Mouse (Mus musculus) hematopoietic stem cell, adult 5-6 weeks (primary cell): Measurements from ENCODE around the gene Rhno1. TPM values are rescaled to one million over a fixed set of nuclear protein-coding genes. Genes with fewer than 3 reads are reported as not detected.
A peak's percentile ranks its signal among the peaks of the same experiment; 100 is the strongest.

Experiments
- ATAC-seq, 2 experiments: fragments of 125-278 bp in 1 of 2; replicated peaks in 1 of 2; 2 replicates each; pipeline ENCODE4 v1.8.0; 2016 to 2017; ENCODE audit warnings: inconsistent platforms in 2 of 2, mild to moderate bottlenecking in 2 of 2, moderate number of reproducible peaks in 2 of 2, low read depth in 1 of 2, moderate TSS enrichment in 1 of 2; ENCODE audit not compliant: low FRiP score in 2 of 2, poor library complexity in 2 of 2, severe bottlenecking in 2 of 2, insufficient read depth in 1 of 2, low TSS enrichment in 1 of 2
- total RNA-seq: library from RNA; stranded (forward); fragments of 172-1452, 232-1000 nt; gene quantifications from 2 replicates; pipeline ENCODE4 v1.2.3, GENCODE M21; 2017

Rhno1 gene
- 49.2 and 50.2 TPM in 2 replicates for total RNA-seq

DNA sequence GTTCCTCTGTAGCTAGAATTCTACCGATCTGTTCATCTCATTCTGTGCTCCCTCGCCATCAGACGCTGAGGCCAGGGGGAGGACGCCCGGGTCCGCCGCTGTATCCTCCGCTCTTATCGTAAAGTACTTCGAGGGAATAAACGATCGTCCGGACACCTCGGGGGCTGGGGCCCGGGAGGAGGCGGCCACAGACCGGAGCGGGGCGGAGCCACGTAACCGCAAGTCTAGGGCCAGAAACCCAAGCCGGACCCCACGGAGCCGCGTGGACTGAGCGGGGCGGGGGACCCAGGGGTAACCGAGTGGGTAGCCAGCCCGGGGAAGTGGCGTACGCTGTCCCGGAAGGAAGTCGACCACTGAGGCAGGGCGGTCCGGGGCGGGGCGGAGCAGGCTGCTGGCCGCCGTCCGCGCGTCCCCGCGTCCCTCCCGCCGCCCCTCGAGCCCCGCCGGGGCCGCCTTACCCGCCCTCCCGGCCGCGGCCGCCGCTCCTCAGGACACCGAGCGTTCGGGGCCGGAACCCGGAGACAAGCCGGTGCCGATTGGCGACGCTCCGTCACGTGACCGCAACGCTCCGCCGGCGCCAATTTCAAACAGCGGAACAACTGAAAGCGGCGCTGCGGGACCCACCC is at the start of gene Rhno1, which contains the start of gene Foxm1:
Gene Rhno1 (minus strand): TSS at position 531 of the 626 bp plus-strand sequence.
Gene Foxm1 (plus strand): TSS at position 587 of the 626 bp plus-strand sequence.
- peak; percentile 62 to 75 for ATAC-seq

GRCm38 (mm10) chr6:128411115-128411514 is 48.4 kb upstream of the Rhno1 start:
- ATAC-seq, result peak; percentile 60 to 84; a peak in 3 of 4 replicates

DNA sequence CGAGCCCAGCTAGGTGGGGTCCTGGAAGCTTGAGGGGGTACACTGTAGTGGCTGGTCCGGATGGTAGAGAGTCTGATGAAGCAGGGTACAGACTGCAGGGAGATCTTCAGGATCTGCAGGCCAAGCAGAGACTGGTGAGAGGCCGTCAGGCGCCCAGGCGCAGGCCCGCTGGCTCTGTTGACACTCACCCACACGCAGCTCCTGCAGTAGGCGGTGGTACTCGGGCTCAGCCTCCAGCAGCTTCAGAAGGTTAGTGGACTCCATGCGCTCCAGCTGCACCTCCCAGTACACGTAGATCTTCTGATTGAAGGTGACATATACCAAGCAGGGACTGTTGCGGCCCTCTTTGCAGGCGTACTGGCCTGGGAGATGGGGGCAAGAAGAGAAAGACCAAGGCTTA is 47.6 kb upstream of the Rhno1 start:
- no peak for ATAC-seq

DNA sequence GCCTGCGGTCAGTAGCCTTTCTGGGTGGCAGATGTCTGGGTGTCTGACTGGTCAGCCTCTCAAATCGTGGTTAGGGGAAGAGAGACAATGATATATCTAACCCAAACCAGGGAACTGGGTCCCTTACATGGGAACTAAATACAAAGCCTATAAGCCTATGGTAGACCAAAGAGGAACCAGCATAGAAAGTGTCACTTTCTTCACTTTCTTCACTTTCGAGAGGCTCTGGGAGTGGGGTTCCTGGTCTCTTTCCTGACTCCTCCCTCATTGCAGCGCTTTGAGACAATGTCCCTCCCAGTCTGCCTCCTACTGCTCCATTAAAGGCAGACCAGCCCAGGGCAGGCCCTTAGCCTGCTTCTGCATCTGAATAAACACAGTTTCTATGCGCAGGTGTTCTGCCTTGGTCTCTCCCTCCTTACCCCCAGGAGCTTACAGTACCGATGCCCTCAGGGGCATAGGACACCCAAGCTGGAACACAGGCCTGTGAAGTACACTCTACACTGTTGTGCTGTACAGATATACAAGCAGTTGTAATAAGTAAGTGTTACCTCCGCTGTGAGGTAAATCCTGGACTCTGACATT is 45.9 kb upstream of the Rhno1 start:
- no peak for ATAC-seq

GRCm38 (mm10) chr6:128404708-128405107 is 42.0 kb upstream of the Rhno1 start:
- peak; percentile 79 to 81 for ATAC-seq

- ATAC-seq, result no peak
Observed at GRCm38 (mm10) chr6:128399421-128400185, 36.9 kb upstream of the Rhno1 start.

GRCm38 (mm10) chr6:128398996-128399395 is 36.3 kb upstream of the Rhno1 start, which contains the start of gene Nrip2:
Nrip2 (plus strand) TSS chr6:128399296.
- ATAC-seq, result no peak

- no peak for ATAC-seq
Observed at GRCm38 (mm10) chr6:128397574-128398261, 35.0 kb upstream of the Rhno1 start.

- ATAC-seq, result no peak
Observed at GRCm38 (mm10) chr6:128390683-128391082, 28.0 kb upstream of the Rhno1 start.

DNA sequence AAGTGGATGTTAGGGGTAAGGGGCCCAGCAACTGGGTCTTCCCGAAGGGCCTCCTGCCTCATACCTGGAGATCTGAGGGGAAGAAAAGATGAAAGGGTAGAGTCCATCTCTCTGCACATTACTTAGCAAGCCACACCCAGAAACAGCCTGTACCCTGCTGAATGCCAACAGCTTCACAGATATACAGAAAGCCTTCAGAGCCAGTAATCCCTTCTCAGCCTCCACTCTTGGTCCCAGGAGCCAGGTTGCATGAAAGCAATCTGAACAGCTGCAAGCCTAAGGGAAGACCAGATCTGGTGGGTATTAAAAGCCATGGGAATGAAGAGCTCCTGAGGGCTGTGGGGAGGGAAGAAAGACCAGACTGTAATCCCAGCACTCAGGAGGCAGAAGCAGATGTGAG is 26.5 kb upstream of the Rhno1 start:
- no peak for ATAC-seq

DNA sequence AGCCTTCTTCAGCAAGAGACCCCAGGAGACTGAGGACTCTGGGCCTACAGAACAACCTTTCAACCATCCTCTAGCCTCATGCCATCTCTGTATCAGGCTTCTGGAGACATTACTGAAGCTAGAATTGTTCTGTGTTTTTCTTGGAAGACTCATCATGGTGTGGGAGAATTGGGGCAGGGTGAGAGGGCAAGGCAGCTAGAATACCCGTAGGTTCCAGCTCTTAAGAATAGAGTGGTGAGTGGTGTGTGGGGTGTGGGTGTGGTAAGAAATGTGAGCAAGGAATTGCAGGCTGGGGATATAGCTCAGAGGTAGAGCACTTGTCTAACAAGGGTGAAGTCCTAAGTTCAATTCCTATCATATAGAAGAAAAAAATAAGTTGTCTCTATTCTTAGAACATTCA is 22.3 kb upstream of the Rhno1 start:
- no peak for ATAC-seq

GRCm38 (mm10) chr6:128383752-128384151 is 21.0 kb upstream of the Rhno1 start:
- ATAC-seq, result 0 out of 4 replicates have a peak, but pooled peaks of 1 of the 2 experiments have one; percentile 41

- no peak for ATAC-seq
Observed at GRCm38 (mm10) chr6:128381254-128381653, 18.5 kb upstream of the Rhno1 start.

DNA sequence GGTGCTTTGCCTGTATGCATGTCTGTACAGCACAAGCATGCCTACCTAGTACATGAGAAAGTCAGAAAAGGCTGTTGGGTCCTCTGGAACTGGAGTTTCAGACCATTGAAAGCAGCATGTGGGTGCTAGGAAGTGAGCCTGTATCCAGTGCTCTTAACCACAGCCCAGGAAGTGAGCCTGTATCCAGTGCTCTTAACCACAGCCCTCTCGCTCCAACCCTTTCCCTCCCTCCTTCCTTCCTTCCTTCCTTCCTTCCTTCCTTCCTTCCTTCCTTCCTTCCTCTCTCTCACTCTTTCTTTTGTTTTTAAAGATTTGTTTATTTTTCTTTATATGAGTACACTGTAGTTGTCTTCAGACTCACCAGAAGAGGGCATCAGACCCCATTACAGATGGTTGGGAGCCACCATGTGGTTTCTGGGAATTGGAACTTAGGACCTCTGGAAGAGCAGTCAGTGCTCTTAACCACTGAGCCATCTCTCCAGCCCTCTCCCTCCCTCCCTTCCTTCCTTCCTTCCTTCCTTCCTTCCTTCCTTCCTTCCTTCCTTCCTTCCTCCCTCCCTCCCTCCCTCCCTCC is 18.0 kb upstream of the Rhno1 start:
- peak in 1 of 2 experiments; percentile 37; a peak in 1 of 4 replicates for ATAC-seq

DNA sequence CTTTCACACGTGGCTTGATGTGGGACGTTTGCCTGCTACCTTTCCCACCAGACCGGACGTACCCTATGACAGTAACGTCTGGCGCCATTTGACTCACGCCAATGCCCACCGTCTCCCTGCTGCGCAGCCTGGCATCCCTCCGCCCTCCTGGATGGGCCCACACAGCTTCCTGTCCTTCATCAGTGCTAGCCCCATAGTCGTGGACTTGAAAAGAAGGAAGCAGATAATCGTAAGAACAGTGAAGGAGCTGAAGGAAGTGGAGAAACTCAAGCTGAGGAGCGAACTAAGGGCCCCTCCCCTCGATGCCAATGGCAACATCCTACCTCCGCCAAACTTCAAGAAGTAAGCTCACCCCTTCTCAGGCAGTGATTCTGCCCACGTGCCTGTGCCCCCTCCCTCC is 16.9 kb upstream of the Rhno1 start:
- peak in 1 of 2 experiments; percentile 43; a peak in 1 of 4 replicates for ATAC-seq

DNA sequence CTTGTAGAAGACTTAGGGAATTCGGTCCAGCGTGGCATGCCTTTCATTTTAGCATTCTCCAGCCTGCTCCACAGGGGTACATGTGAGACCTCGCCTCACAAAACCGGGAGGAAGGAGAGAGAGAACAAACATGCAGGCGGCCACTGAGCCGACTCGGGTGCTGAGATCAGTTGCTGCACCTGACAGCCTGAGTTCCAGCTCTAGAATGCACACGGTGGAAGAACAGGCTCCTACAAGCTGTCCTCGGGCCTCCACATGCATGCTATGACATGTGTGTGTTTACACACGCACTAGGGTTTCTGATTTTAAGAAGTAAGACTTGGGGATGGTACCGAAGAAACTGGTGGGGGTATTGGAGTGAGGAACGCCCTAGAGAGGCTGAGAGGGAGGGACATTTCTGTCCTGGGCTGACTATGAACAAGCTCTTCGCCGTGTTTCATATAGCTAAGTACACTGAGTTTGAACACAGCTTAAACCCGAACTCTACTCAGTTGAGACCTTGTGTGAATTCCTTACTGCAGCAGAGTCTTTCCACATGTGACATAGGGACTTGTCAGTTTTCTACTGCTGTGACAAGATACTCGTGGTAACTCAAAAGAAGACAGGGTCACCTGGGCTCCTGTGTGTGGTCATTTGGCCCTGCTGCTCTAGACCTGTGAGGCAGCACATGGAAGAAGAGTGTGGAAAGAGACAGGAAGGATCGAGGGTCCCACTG is 13.8 kb upstream of the Rhno1 start:
- no peak for ATAC-seq

GRCm38 (mm10) chr6:128375192-128375591 is 12.5 kb upstream of the Rhno1 start, which contains the start of the genes Tex52 and Gm44596:
Tex52 (plus strand) TSS chr6:128375456.
Gm44596 (plus strand) TSS chr6:128375503.
- no peak for ATAC-seq
